Mouse (Mus musculus) midbrain, embryonic 15.5 days (tissue): ENCODE data around the gene Abl1. TPM values are rescaled to one million over a fixed set of nuclear protein-coding genes. Genes with fewer than 3 reads are reported as not detected.

Experiments used
- ATAC-seq: fragments of 200-750 bp; cut with Nextera tagmentation; replicated peaks from 2 replicates; pipeline ENCODE4 v1.8.0; 2017; ENCODE audit warnings: moderate TSS enrichment
- H3K27ac ChIP-seq: fragments of 300-500 bp; sonication (generic); 2 replicates; pipeline ENCODE4 v1.5.1; 2015; ENCODE audit warnings: mild to moderate bottlenecking, inconsistent platforms
- H3K27me3 ChIP-seq: fragments of 300-500 bp; sonication (generic); replicated peaks from 2 replicates; pipeline ENCODE4 v1.6.1; 2015; ENCODE audit warnings: inconsistent platforms
- H3K36me3 ChIP-seq: fragments of 300-500 bp; sonication (generic); replicated peaks from 2 replicates; pipeline ENCODE4 v1.6.1; 2015; ENCODE audit warnings: inconsistent platforms
- H3K4me1 ChIP-seq: fragments of 300-500 bp; sonication (generic); 2 replicates; pipeline ENCODE4 v1.6.1; 2015; ENCODE audit warnings: inconsistent platforms
- H3K4me2 ChIP-seq: fragments of 300-500 bp; sonication (generic); 2 replicates; pipeline ENCODE4 v1.6.1; 2015; ENCODE audit warnings: inconsistent platforms, mild to moderate bottlenecking, moderate library complexity
- H3K4me3 ChIP-seq: fragments of 300-500 bp; sonication (generic); 2 replicates; pipeline ENCODE4 v1.5.1; 2015; ENCODE audit warnings: mild to moderate bottlenecking, inconsistent platforms
- H3K9ac ChIP-seq: fragments of 300-500 bp; sonication (generic); 2 replicates; pipeline ENCODE4 v1.6.1; 2015; ENCODE audit warnings: mild to moderate bottlenecking, inconsistent platforms
- H3K9me3 ChIP-seq: fragments of 300-500 bp; sonication (generic); 2 replicates; pipeline ENCODE4 v1.6.1; 2016; ENCODE audit warnings: inconsistent platforms
- WGBS: fragments of 180-500 bp; shearing (Covaris S2); methylation state at CpG from one replicate; pipeline ENCODE4 v1.1.7; 2015; ENCODE audit warnings: mixed read lengths; 5-methylcytosine and 5-hydroxymethylcytosine counted together
- polyA plus RNA-seq: library from polyadenylated mRNA; unstranded; fragments of >200 nt; fragmentation: Nextera tagmentation; extraction: Ambion mirVana; gene quantifications from 2 replicates; pipeline ENCODE4 v1.2.1, GENCODE M21; 2015

The Abl1 gene
- polyA plus RNA-seq, 1 experiment from 2014 or later, result 21.7 TPM

DNA sequence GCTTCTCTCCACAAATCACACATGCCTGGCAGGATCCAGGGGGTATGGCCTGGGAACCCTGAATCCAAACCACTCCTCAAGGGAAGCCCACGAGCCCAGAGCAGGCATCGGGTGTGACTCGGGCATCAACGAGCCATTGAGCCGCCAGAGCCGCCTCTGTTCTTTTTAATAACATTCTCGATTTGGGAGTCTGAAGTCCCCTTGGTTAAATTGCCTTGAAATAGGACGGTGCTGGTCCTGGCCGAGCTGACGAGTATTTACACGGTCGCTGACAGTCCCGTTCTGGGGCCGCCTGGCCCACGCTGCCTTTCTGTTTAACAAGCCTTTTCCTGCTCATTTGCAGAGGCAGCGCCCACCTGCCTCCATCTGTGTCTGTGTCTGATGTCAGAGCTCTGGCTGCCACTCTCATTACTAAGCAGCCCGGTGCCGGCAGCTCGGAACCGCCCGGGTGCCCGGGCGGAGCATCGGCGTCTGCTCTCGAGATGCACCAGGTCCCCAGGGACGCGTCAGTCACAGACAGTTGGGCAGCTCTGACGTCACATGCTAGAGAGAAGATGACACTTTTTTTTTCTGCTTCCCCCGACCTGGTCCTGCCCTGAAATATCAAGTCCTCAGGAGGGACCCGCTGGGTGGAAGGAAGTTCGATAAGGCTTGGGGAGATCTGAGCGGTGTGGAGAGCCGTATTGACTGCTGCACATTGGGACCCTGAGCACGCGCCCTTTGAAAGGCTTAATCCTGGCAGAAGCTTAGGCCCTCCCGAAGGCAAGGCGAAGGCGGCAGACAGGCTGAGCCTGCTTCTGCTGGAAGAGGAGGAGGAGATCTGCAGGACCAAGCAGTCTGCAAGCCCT, 134.6 kb downstream of the Abl1 start:
- H3K27me3 ChIP-seq, result no peaks in the 10 kb centered on the region
- H3K27ac ChIP-seq, result peak overlapping the region; percentile 79
- H3K36me3 ChIP-seq, result no peaks in the 10 kb centered on the region
- H3K9ac ChIP-seq, result peak overlapping the region; percentile 9; the same call in 1 of the 2 replicates
- WGBS, result 4% methylated on average over 39 of the region's 39 CpGs
- H3K9me3 ChIP-seq, result no peaks in the 10 kb centered on the region
- peak; percentile 78 for ATAC-seq
- H3K4me1 ChIP-seq, result peaks cover 28% of the 10 kb centered on the region
- H3K4me3 ChIP-seq, result peak overlapping the region; percentile 23
- peak overlapping the region; percentile 48 for H3K4me2 ChIP-seq

DNA sequence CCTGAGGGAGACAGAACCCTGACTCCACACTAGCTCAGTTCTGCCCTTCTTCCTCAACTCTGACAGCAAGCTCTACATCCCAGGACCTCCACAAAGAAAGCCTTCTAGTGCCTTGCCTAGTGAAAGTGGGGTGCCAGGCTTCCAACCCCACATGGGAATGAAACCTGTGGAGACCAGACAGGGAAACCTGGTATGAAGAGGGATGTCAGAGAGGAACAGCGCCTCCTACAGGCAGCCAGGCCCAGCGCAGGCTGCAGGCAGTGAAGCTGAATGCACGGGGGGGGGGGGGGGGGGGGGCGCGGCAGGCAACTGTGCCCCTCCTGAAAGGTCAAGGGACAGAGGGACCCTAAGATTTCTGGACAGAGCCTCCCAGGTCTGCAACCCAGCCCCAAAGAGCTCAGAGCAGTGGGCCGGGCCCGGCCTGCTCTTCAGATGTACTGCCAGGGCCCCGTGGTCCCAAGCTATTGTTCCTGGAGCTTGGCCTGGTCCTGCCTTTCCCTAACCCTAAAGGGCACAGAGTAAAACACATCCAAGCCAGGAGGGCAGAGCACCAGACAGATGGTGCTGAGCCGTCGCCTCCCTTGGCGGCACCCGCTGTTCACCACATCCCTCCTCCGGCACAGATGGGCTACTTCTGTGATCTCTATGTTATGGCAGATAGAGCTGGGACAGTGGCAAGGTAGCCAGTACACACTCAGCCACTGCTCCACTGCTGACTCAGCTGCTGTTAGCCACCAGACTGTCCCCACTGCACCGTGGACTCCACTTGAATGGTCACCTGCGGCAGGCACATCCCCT, 136.0 kb downstream of the Abl1 start:
- Histone ChIP-seq H3K4me1 (peaks cover 41% of the 10 kb centered on the region), H3K36me3 (no peaks in the 10 kb centered on the region), H3K9me3 (no peaks in the 10 kb centered on the region), H3K4me3 (no peak overlapping the region), H3K27ac (peak overlapping the region; percentile 79; the same call in 1 of the 2 replicates), H3K9ac (no peak overlapping the region), H3K27me3 (no peaks in the 10 kb centered on the region), H3K4me2 (no peak overlapping the region)
- no peak for ATAC-seq
- whole genome bisulfite sequencing, result 63% methylated on average over 12 of the region's 15 CpGs

DNA sequence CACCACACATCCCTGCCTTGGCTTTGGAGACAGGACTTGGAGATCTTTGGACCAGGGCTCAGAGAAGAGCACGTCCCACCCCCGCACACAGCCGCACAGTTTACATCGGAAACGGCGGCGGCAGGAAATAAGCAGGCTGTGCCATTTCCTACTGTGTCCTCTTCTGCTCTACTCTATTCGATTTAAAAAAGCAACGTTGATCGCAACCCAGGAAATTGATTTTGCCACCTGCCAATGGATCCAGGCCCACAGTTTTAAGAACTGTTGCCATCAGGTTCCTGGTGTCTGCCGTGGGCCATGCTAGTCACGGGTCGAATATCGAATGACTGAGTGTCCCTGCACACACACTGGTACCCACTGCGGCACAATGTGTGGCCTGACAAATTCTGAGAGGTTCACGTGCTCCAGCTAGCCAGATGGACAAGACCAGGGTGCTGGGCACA, 137.3 kb downstream of the Abl1 start:
- Histone ChIP-seq H3K27ac (no peak overlapping the region), H3K9ac (no peak overlapping the region), H3K27me3 (no peaks in the 10 kb centered on the region), H3K4me2 (no peak overlapping the region), H3K4me3 (no peak overlapping the region), H3K4me1 (peaks cover 53% of the 10 kb centered on the region), H3K36me3 (no peaks in the 10 kb centered on the region), H3K9me3 (no peaks in the 10 kb centered on the region)
- WGBS, result 80% methylated on average over 16 of the region's 16 CpGs
- ATAC-seq, result no peak

DNA sequence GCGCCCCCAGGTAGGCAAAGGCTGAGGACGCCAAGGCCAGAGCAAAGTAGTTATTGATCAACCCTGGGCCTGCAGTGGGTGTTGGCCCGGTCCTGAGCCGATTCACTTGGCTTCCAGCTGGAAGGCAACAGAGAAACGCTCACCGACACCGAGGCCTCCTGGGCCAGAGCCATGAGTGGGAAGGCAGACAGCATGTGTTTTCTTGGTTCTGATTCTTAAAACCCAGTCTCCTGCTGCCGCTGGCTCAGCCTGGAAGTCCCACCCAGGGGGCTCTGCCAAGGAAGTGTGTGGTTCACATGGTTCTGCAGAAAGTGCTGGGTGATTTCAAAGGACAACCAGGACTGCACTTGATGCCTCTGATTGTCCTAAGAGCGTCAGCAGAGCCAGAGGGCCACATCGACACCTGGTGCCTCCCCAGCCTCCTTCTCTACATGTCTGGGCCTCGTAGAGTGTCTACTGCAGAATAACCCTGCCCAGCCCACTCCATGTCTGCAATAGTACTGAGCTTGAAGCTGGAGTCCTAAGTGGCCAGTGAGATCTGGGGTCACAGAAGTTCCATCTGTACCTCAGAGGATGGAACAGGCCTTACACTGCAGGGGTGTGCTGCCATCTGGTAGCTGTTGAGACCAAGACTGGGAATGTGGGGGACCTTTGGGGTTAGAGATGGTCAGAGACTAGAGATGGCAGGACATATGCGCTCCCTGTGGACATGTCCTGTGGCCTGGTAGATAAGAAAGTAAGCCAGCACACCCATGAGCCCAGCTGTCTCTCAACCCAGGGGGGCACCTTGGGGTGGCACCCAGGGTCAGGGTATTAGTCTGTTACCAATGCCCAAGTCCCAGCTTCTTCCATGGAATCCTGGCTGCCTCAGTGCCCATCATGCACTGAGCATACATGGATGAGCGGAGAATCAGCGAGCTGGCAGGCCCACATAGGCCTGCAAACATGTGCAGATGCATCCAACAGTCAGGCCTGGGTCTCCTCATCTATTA, 138.2 kb downstream of the Abl1 start:
- H3K27ac ChIP-seq, result no peak overlapping the region
- H3K36me3 ChIP-seq, result no peaks in the 10 kb centered on the region
- H3K27me3 ChIP-seq, result no peaks in the 10 kb centered on the region
- 80% methylated on average over 14 of the region's 14 CpGs for WGBS
- H3K9ac ChIP-seq, result no peak overlapping the region
- no peak for ATAC-seq
- no peak overlapping the region for H3K4me2 ChIP-seq
- no peak overlapping the region for H3K4me3 ChIP-seq
- no peaks in the 10 kb centered on the region for H3K9me3 ChIP-seq
- peaks cover 54% of the 10 kb centered on the region for H3K4me1 ChIP-seq

DNA sequence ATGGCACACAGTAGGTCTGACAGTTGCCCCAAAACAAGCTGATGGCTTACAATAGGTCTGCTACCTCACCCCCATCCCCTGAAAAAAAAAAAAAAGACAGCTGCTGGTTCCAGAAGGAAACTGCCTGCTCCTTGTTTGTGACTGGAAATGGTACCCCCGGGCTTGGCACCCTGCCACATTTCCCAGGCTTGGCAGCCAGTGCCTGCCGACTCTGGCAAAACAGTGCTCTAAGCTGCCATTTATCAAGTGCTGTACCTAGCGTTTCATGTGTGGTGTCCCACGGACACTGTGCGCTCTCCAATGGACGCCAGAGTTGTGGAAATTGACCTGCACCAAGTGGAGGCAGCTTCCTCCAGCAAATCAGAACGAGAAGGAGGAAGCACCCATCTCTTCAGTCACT, 139.7 kb downstream of the Abl1 start:
- H3K4me3 ChIP-seq, result no peak overlapping the region
- no peaks in the 10 kb centered on the region for H3K36me3 ChIP-seq
- H3K4me1 ChIP-seq, result peaks cover 46% of the 10 kb centered on the region
- 35% methylated on average over 7 of the region's 7 CpGs for WGBS
- no peak overlapping the region for H3K4me2 ChIP-seq
- ATAC-seq, result no peak
- H3K27me3 ChIP-seq, result no peaks in the 10 kb centered on the region
- H3K9ac ChIP-seq, result no peak overlapping the region
- H3K9me3 ChIP-seq, result no peaks in the 10 kb centered on the region
- H3K27ac ChIP-seq, result peak overlapping the region; percentile 72

DNA sequence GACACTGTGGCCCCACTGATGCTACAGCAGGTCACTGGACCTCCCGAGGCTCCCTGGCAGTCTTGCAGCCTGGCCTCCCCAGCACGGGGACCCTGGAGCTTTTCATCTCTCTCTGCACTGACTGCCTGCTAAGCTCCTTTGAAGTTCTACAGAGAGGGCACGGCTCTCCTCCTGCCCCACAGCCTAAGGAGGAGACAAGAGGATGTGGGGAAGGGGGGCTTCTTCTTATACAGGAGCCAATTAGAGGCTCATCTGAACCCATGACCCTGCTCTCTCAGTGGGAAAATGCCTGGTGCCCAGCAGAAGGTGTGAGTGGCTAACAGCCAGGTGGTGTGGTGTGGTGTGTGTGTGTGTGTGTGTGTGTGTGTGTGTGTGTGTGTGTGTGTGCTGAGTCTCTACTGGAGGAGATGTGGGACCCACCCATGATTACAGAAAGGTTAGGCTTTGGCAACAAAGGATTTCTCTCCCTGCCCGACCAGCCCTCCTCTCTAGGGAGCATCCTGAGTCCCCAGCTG, 140.2 kb downstream of the Abl1 start:
- 5% methylated on average over 4 of the region's 4 CpGs for WGBS
- Histone ChIP-seq H3K36me3 (no peaks in the 10 kb centered on the region), H3K9ac (no peak overlapping the region), H3K4me1 (peaks cover 41% of the 10 kb centered on the region), H3K27me3 (no peaks in the 10 kb centered on the region), H3K4me2 (no peak overlapping the region), H3K9me3 (no peaks in the 10 kb centered on the region), H3K27ac (peak overlapping the region; percentile 72), H3K4me3 (no peak overlapping the region)
- no peak; the same call in 1 of the 2 replicates for ATAC-seq

DNA sequence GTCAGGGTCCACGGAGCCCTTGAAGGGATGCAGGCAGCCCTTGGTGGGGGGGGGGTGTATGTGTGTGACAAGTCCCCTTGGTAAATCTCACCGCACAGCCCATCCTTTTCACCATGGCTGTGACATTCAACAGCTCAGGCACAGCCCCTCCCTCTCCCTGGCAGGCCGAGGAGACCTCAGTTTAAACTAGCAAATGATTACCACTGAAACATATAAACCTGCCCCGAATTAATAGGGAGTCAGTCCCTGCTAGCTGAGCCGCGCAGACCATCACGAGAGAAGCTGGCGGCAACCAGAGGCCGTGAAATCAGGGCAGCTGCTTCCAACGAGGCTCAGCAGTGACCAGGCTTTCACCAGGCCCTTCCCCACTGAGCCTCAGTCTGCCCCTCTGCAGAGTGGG, 147.9 kb downstream of the Abl1 start:
- Histone ChIP-seq H3K4me3 (no peak overlapping the region), H3K36me3 (no peaks in the 10 kb centered on the region), H3K9ac (no peak overlapping the region), H3K27me3 (0 out of 2 replicates have a peak, but pooled peaks cover 12% of the 10 kb centered on the region), H3K9me3 (no peaks in the 10 kb centered on the region), H3K4me1 (0 out of 2 replicates have a peak, but pooled peaks cover 10% of the 10 kb centered on the region), H3K27ac (no peak overlapping the region), H3K4me2 (no peak overlapping the region)
- no peak for ATAC-seq
- WGBS, result 53% methylated on average over 10 of the region's 10 CpGs

DNA sequence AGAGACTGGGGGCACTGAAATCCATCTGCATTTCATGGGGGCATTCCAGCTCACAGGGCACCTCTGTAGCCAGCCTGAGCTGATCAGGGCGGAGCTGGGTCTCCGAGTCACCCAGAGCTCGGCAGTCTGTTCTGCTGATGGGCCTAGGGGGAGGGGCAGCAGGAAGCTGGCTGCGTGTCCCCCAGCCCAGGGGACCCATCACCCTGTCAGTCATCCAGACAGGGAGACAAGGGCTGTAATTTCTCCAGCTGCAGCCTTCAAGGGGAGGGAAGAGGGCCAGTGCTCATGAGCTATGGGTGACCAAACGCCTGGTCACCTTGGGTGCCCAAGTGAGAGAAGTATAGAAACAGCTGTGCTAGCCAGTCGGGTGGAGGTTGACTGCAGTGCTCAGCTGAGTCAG, 148.8 kb downstream of the Abl1 start:
- 30% methylated on average over 6 of the region's 6 CpGs for WGBS
- no peak overlapping the region for H3K4me2 ChIP-seq
- H3K36me3 ChIP-seq, result no peaks in the 10 kb centered on the region
- 0 out of 2 replicates have a peak, but pooled peaks cover 12% of the 10 kb centered on the region for H3K27me3 ChIP-seq
- H3K27ac ChIP-seq, result no peak overlapping the region
- no peak overlapping the region for H3K9ac ChIP-seq
- H3K4me3 ChIP-seq, result no peak overlapping the region
- ATAC-seq, result no peak
- H3K4me1 ChIP-seq, result 0 out of 2 replicates have a peak, but pooled peaks cover 11% of the 10 kb centered on the region
- H3K9me3 ChIP-seq, result no peaks in the 10 kb centered on the region

DNA sequence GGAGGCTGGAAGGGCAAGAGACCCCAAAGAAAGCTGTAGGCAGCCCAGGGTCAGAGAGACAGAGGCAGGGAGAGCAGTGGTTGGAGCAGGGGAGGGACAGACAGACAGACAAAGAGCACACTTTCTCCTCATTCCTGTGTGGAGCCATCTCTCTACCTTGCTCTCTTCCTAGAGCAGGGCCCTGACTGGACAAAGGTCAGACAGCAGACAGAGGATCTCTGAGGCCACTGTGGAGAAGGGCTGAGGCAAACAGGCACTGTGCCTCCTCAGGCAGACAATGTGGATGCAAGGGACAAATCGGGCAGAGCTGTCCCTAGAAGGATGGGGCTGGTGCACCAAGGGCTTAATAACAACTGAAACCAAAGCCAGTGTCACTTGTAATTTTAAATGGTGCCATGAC, 150.7 kb downstream of the Abl1 start:
- H3K9ac ChIP-seq, result no peak overlapping the region
- 32% methylated on average over 1 of the region's 1 CpGs for WGBS
- 0 out of 2 replicates have a peak, but pooled peaks cover 11% of the 10 kb centered on the region for H3K4me1 ChIP-seq
- no peak overlapping the region for H3K4me3 ChIP-seq
- no peaks in the 10 kb centered on the region for H3K36me3 ChIP-seq
- no peak for ATAC-seq
- H3K9me3 ChIP-seq, result no peaks in the 10 kb centered on the region
- no peak overlapping the region for H3K4me2 ChIP-seq
- H3K27ac ChIP-seq, result no peak overlapping the region
- 0 out of 2 replicates have a peak, but pooled peaks cover 15% of the 10 kb centered on the region for H3K27me3 ChIP-seq

DNA sequence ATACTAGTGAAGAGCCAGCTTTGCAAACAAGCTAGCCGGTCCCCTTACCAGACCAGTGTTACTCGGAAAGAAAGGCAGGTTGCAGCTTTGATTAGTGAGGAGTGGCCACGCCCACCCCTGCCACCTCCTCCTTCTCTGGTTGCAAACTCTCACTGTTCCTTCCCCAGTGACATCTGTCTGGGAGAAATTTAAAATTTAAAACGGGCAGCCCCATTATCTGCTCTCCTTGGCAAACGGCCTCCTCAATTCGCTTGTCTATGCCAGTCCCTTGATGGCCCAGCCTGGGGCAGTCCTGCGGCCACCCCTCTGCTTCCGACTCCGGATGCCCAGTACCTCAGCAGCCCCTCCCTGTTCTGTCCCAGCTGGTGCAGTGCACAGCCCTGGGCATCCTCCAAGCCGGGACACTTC, 156.6 kb downstream of the Abl1 start:
- peak; percentile 53; the same call in 1 of the 2 replicates for ATAC-seq

DNA sequence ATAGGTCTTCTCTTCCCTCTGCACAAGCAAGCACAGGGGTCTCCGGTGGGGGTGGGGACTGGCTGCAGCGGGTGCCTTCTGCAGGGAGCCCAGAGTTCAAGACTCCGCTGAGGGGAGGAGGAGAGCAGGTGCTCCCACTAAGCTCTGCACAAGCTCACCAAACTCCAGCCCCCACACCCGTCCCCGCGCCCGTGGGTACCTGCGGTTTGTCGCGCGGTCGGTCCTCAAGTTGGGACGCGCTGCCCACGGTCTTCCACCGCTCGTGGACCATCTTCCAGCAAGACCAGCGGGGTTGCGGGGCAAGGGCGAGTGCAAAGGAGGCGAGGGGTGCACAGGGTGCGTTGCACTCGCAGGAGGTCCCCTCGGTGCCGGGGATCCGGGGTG, 157.3 kb downstream of the Abl1 start:
- no peaks in the 10 kb centered on the region for H3K36me3 ChIP-seq
- H3K4me1 ChIP-seq, result peaks cover 31% of the 10 kb centered on the region
- H3K4me3 ChIP-seq, result peak overlapping the region; percentile 61
- peak; percentile 10; the same call in 1 of the 2 replicates for ATAC-seq
- peaks cover 41% of the 10 kb centered on the region for H3K27me3 ChIP-seq
- under 1% methylated on average over 24 of the region's 26 CpGs for WGBS
- peak overlapping the region; percentile 96 for H3K4me2 ChIP-seq
- no peaks in the 10 kb centered on the region for H3K9me3 ChIP-seq
- H3K27ac ChIP-seq, result 0 out of 2 replicates have a peak overlapping the region, but pooled peaks have one; percentile 26
- peak overlapping the region; percentile 52 for H3K9ac ChIP-seq

More for the DNA sequence above, 156.6 kb downstream of the Abl1 start:
- peaks cover 45% of the 10 kb centered on the region for H3K27me3 ChIP-seq
- no peaks in the 10 kb centered on the region for H3K36me3 ChIP-seq
- no peak overlapping the region for H3K9ac ChIP-seq
- no peaks in the 10 kb centered on the region for H3K9me3 ChIP-seq
- peak overlapping the region; percentile 26; the same call in 1 of the 2 replicates for H3K27ac ChIP-seq
- H3K4me3 ChIP-seq, result peak overlapping the region; percentile 61
- H3K4me1 ChIP-seq, result peaks cover 28% of the 10 kb centered on the region
- 3% methylated on average over 10 of the region's 10 CpGs for WGBS
- peak overlapping the region; percentile 96 for H3K4me2 ChIP-seq
